Mouse (Mus musculus) heart, adult 2 months (tissue): ENCODE measurements around the gene Kcnk18. TPM values are rescaled to one million over a fixed set of nuclear protein-coding genes. Genes with fewer than 3 reads are reported as not detected.

ENCODE experiments used
- DNase-seq, 2 experiments: peaks; one replicate each; pipeline ENCODE4 v3.0.0; 2021
- H3K27ac ChIP-seq: fragments of 200-600 bp; 2 replicates; pipeline ENCODE4 v1.8.1; 2022
- H3K27me3 ChIP-seq: fragments of 200-500 bp; 2 replicates; pipeline ENCODE4 v1.6.1; 2012; ENCODE audit warnings: mild to moderate bottlenecking, low read length, inconsistent platforms, mixed read lengths; ENCODE audit not compliant: control insufficient read depth, insufficient read depth
- H3K36me3 ChIP-seq: fragments of 200-500 bp; 2 replicates; pipeline ENCODE4 v1.6.1; 2012; ENCODE audit warnings: low read length, inconsistent platforms; ENCODE audit not compliant: control insufficient read depth, insufficient read depth
- H3K4me1 ChIP-seq: fragments of 200-500 bp; 2 replicates; pipeline ENCODE4 v1.6.1; 2011; ENCODE audit warnings: low read length; ENCODE audit not compliant: control insufficient read depth, insufficient read depth
- H3K4me3 ChIP-seq: fragments of 200-600 bp; 2 replicates; pipeline ENCODE4 v1.8.1; 2022
- H3K79me2 ChIP-seq: fragments of 200-500 bp; replicated peaks from 2 replicates; pipeline ENCODE4 v1.6.1; 2012; ENCODE audit warnings: mild to moderate bottlenecking, inconsistent platforms, low read length, moderate library complexity, mixed read lengths; ENCODE audit not compliant: control insufficient read depth, insufficient read depth
- H3K9ac ChIP-seq: fragments of 200-500 bp; 2 replicates; pipeline ENCODE4 v1.6.1; 2012; ENCODE audit warnings: low read depth, mild to moderate bottlenecking, control low read depth, inconsistent platforms, low read length, mixed read lengths
- CTCF ChIP-seq: fragments of 200-600 bp; IDR thresholded peaks from 2 replicates; pipeline ENCODE4 v1.8.1; 2022; ENCODE audit warnings: antibody characterized with exemption, mild to moderate bottlenecking, moderate library complexity
- EP300 ChIP-seq: fragments of 200-500 bp; IDR thresholded peaks from 2 replicates; pipeline ENCODE4 v1.6.1; 2011; ENCODE audit warnings: low read depth, low read length, control low read depth; ENCODE audit not compliant: insufficient read depth
- POLR2A ChIP-seq: fragments of 200-500 bp; IDR thresholded peaks from 2 replicates; pipeline ENCODE4 v1.6.1; 2011; ENCODE audit warnings: mild to moderate bottlenecking, low read depth, low read length, control low read depth; ENCODE audit not compliant: insufficient read depth
- WGBS: fragments of 180-500 bp; shearing (Covaris S2); methylation state at CpG from one replicate; pipeline ENCODE4 v1.1.7; 2018; 5-methylcytosine and 5-hydroxymethylcytosine counted together
- intact Hi-C: fragments of 180-260 bp; cut with DNase I; formaldehyde crosslinking; loops from one replicate; pipeline ENCODE4 v1.15.1; 2025
- polyA plus RNA-seq: library from polyadenylated mRNA; depleted of rRNA; stranded (reverse); fragments of >200 nt; gene quantifications from 2 replicates; pipeline ENCODE4 v1.2.3, GENCODE M21; 2012
- total RNA-seq, 2 experiments: library from RNA; stranded (reverse); gene quantifications; 2 replicates each; pipeline ENCODE4 v1.2.3; 2021

Kcnk18 gene
- total and polyA plus RNA-seq, 3 experiments = not detected

- intact Hi-C loops = no loop called here
- TF ChIP-seq POLR2A (no peak), EP300 (no peak), CTCF (no peak)
- Histone ChIP-seq H3K27me3 (peaks cover 11% of the 10 kb centered on the region), H3K27ac (no peak overlapping the region), H3K9ac (no peak overlapping the region), H3K4me1 (no peaks in the 10 kb centered on the region), H3K4me3 (no peak overlapping the region), H3K36me3 (no peaks in the 10 kb centered on the region), H3K79me2 (no peaks in the 10 kb centered on the region)
- DNase-seq = no peak
- 83% methylated on average over 9 of the region's 9 CpGs for WGBS
Measured at GRCm38 (mm10) chr19:59263171-59263570, 44.2 kb downstream of the Kcnk18 start.

- WGBS = 86% methylated on average over 9 of the region's 9 CpGs
- Histone ChIP-seq H3K79me2 (no peaks in the 10 kb centered on the region), H3K36me3 (no peaks in the 10 kb centered on the region), H3K27me3 (peaks cover 11% of the 10 kb centered on the region), H3K27ac (no peak overlapping the region), H3K4me3 (no peak overlapping the region), H3K4me1 (no peaks in the 10 kb centered on the region), H3K9ac (no peak overlapping the region)
- intact Hi-C loops = no loop called here
- no peak for DNase-seq
- TF ChIP-seq EP300 (no peak), POLR2A (no peak), CTCF (no peak)
Measured at GRCm38 (mm10) chr19:59264838-59265532, 46.0 kb downstream of the Kcnk18 start.

- DNase-seq = no peak
- no peaks in the 10 kb centered on the region for H3K79me2 ChIP-seq
- peaks cover 5% of the 10 kb centered on the region for H3K27me3 ChIP-seq
- H3K27ac ChIP-seq = no peak overlapping the region
- intact Hi-C loops = no loop called here
- no peaks in the 10 kb centered on the region for H3K36me3 ChIP-seq
- 82% methylated on average over 6 of the region's 6 CpGs for WGBS
- no peak overlapping the region for H3K9ac ChIP-seq
- H3K4me3 ChIP-seq = no peak overlapping the region
- TF ChIP-seq CTCF = no peak
- TF ChIP-seq EP300 = no peak
- no peak for TF ChIP-seq POLR2A
- H3K4me1 ChIP-seq = no peaks in the 10 kb centered on the region
Measured at GRCm38 (mm10) chr19:59265907-59266306, 46.9 kb downstream of the Kcnk18 start.

- H3K36me3 ChIP-seq = no peaks in the 10 kb centered on the region
- no peak for TF ChIP-seq POLR2A
- no peak for TF ChIP-seq CTCF
- no peak for TF ChIP-seq EP300
- H3K27ac ChIP-seq = no peak overlapping the region
- no peak overlapping the region for H3K4me3 ChIP-seq
- H3K4me1 ChIP-seq = no peaks in the 10 kb centered on the region
- no peak for DNase-seq
- WGBS = 13% methylated on average over 5 of the region's 5 CpGs
- no peaks in the 10 kb centered on the region for H3K27me3 ChIP-seq
- H3K79me2 ChIP-seq = no peaks in the 10 kb centered on the region
- intact Hi-C loops = no loop called here
- no peak overlapping the region for H3K9ac ChIP-seq
Measured at GRCm38 (mm10) chr19:59267417-59267963, 48.5 kb downstream of the Kcnk18 start.

- Histone ChIP-seq H3K36me3 (no peaks in the 10 kb centered on the region), H3K9ac (no peak overlapping the region), H3K4me1 (no peaks in the 10 kb centered on the region), H3K4me3 (no peak overlapping the region), H3K27me3 (no peaks in the 10 kb centered on the region), H3K79me2 (no peaks in the 10 kb centered on the region), H3K27ac (no peak overlapping the region)
- 94% methylated on average over 7 of the region's 7 CpGs for WGBS
- intact Hi-C loops = no loop called here
- TF ChIP-seq CTCF = no peak
- TF ChIP-seq EP300 = no peak
- TF ChIP-seq POLR2A = no peak
- DNase-seq = no peak
Measured at GRCm38 (mm10) chr19:59273190-59273589, 54.2 kb downstream of the Kcnk18 start.

GRCm38 (mm10) chr19:59276354-59276753, 57.3 kb downstream of the Kcnk18 start:
- H3K79me2 ChIP-seq = no peaks in the 10 kb centered on the region
- H3K27ac ChIP-seq = no peak overlapping the region
- no peak for DNase-seq
- TF ChIP-seq CTCF (no peak), POLR2A (no peak), EP300 (no peak)
- no peak overlapping the region for H3K4me3 ChIP-seq
- intact Hi-C loops = no loop called here
- no peaks in the 10 kb centered on the region for H3K36me3 ChIP-seq
- H3K27me3 ChIP-seq = no peaks in the 10 kb centered on the region
- H3K9ac ChIP-seq = no peak overlapping the region
- H3K4me1 ChIP-seq = no peaks in the 10 kb centered on the region
- 94% methylated on average over 7 of the region's 7 CpGs for WGBS
